Mouse (Mus musculus) G1E (cell line): ENCODE results near the gene Synpo2l.

Experiments used
- CTCF ChIP-seq: IDR thresholded peaks from 2 replicates; pipeline ENCODE4 v1.5.1; 2012; ENCODE audit warnings: low read depth, low read length, inconsistent platforms, mixed read lengths
- GATA1 ChIP-seq: IDR thresholded peaks from 2 replicates; pipeline ENCODE4 v1.6.1; 2012; ENCODE audit warnings: borderline replicate concordance, low read length, inconsistent platforms, mixed read lengths
- GATA2 ChIP-seq: IDR thresholded peaks from 2 replicates; pipeline ENCODE4 v1.6.1; 2012; ENCODE audit warnings: low read depth, low read length, inconsistent platforms, borderline replicate concordance
- POLR2AphosphoS5 ChIP-seq: IDR thresholded peaks from 2 replicates; pipeline ENCODE4 v1.6.1; 2012; ENCODE audit warnings: low read depth, low read length, inconsistent platforms; ENCODE audit not compliant: insufficient replicate concordance
- TAL1 ChIP-seq: conservative IDR thresholded peaks from 2 replicates; pipeline ENCODE4 v1.6.1; 2012; ENCODE audit warnings: low read depth, low read length, inconsistent platforms, mixed read lengths

DNA sequence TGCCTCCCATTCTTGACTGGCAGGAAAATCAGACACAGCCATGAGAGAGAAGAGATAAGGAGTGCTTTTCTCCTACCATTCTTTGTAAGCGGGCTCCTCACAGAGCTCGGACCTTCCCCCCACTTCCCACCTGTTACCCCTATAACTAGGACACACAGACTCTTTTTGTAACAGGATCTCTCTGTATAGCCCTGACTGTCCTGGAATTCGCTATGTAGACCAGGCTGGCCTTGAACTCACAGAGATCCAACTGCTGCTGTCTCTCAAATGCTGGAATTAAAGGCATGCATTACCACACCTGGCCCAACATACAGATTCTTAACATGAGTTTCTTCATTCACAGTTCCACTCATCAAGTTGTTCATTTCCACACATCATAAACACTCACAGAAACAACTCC lies 5.4 kb downstream of the Synpo2l start:
- TF ChIP-seq CTCF, result no peak
- TF ChIP-seq GATA1, result no peak
- TF ChIP-seq GATA2, result no peak
- no peak for TF ChIP-seq POLR2AphosphoS5
- no peak for TF ChIP-seq TAL1
